Mouse (Mus musculus) ES-E14 (cell line): ENCODE results near the gene Mdk.

Experiments
- CHD2 ChIP-seq: IDR thresholded peaks from 2 replicates; pipeline ENCODE4 v1.6.1; 2014; ENCODE audit warnings: mild to moderate bottlenecking, low read depth, low read length, inconsistent platforms
- ZNF384 ChIP-seq: IDR thresholded peaks from 2 replicates; pipeline ENCODE4 v1.6.1; 2012; ENCODE audit warnings: low read depth, low read length, inconsistent platforms

GRCm38 (mm10) chr2:91958049-91958448, 26.0 kb upstream of the Mdk start:
- TF ChIP-seq CHD2: no peak
- no peak for TF ChIP-seq ZNF384
